Mouse (Mus musculus) bone marrow, adult 2 months (tissue): ENCODE data around the gene Tnpo3. TPM values are rescaled to one million over a fixed set of nuclear protein-coding genes. Genes with fewer than 3 reads are reported as not detected.

Experiments
- H3K27ac ChIP-seq: fragments of 200-500 bp; 2 replicates; pipeline ENCODE4 v1.5.1; 2012; ENCODE audit warnings: low read depth, mild to moderate bottlenecking, control low read depth, inconsistent platforms, low read length; ENCODE audit not compliant: control insufficient read depth, poor library complexity, insufficient read depth
- H3K4me1 ChIP-seq: fragments of 200-500 bp; 2 replicates; pipeline ENCODE4 v1.6.1; 2011; ENCODE audit warnings: low read length; ENCODE audit not compliant: control insufficient read depth, insufficient read depth
- H3K4me3 ChIP-seq: fragments of 200-500 bp; replicated peaks from 2 replicates; pipeline ENCODE3; 2011; ENCODE audit warnings: mild to moderate bottlenecking, low read depth, low read length, control low read depth; ENCODE audit not compliant: control insufficient read depth
- CTCF ChIP-seq: fragments of 200-500 bp; IDR thresholded peaks from 2 replicates; pipeline ENCODE4 v1.5.1; 2011; ENCODE audit warnings: low read length, control low read depth; ENCODE audit not compliant: control insufficient read depth, insufficient read depth
- POLR2A ChIP-seq: fragments of 200-500 bp; IDR thresholded peaks from 2 replicates; pipeline ENCODE4 v1.6.1; 2011; ENCODE audit warnings: low read depth, mild to moderate bottlenecking, control low read depth, low read length, borderline replicate concordance; ENCODE audit not compliant: control insufficient read depth
- WGBS: fragments of 180-500 bp; shearing (Covaris S2); methylation state at CpG from one replicate; pipeline ENCODE4 v1.1.7; 2018; 5-methylcytosine and 5-hydroxymethylcytosine counted together
- polyA plus RNA-seq: library from polyadenylated mRNA; stranded (reverse); fragments of >200 nt; gene quantifications from 2 replicates; pipeline ENCODE4 v1.2.4, GENCODE M21; 2011; ENCODE audit warnings: low replicate concordance; ENCODE audit not compliant: missing spikeins, insufficient read depth, insufficient read length

The Tnpo3 gene
- polyA plus RNA-seq, result 22.1 and 33.0 TPM in 2 replicates

GRCm38 (mm10) chr6:29609111-29610019, at the start of gene Tnpo3:
Tnpo3 (minus strand) TSS chr6:29609887.
- H3K4me1 ChIP-seq, result no peaks in the 10 kb centered on the region
- WGBS, result under 1% methylated on average over 67 of the region's 67 CpGs

GRCm38 (mm10) chr6:29658626-29659475, 49.2 kb upstream of the Tnpo3 start:
- H3K27ac ChIP-seq, result no peak overlapping the region
- no peaks in the 10 kb centered on the region for H3K4me1 ChIP-seq
- TF ChIP-seq CTCF, result no peak
- no peak for TF ChIP-seq POLR2A
- 89% methylated on average over 3 of the region's 3 CpGs for WGBS
- H3K4me3 ChIP-seq, result no peak overlapping the region

More at GRCm38 (mm10) chr6:29609111-29610019, at the start of gene Tnpo3:
- H3K4me3 ChIP-seq, result peak within 1 kb of the TSS; percentile 94
- peak within 1 kb of the TSS; percentile 82 for H3K27ac ChIP-seq
- TF ChIP-seq CTCF (no peak), POLR2A (peak; percentile 60; the same call in 1 of the 2 replicates)

- H3K4me1 ChIP-seq, result no peaks in the 10 kb centered on the region
- no peak overlapping the region for H3K27ac ChIP-seq
- TF ChIP-seq POLR2A (no peak), CTCF (no peak)
These were observed 43.6 kb upstream of the Tnpo3 start for GRCm38 (mm10) chr6:29653271-29653670.

GRCm38 (mm10) chr6:29650170-29650549, 40.5 kb upstream of the Tnpo3 start:
- WGBS, result 18% methylated on average over 10 of the region's 10 CpGs
- no peak overlapping the region for H3K27ac ChIP-seq
- TF ChIP-seq POLR2A (no peak), CTCF (no peak)
- H3K4me1 ChIP-seq, result no peaks in the 10 kb centered on the region
- H3K4me3 ChIP-seq, result no peak overlapping the region

More at GRCm38 (mm10) chr6:29653271-29653670, 43.6 kb upstream of the Tnpo3 start:
- no peak overlapping the region for H3K4me3 ChIP-seq

- WGBS, result 28% methylated on average over 14 of the region's 14 CpGs
- Histone ChIP-seq H3K27ac (no peak overlapping the region), H3K4me3 (no peak overlapping the region), H3K4me1 (no peaks in the 10 kb centered on the region)
- TF ChIP-seq CTCF (peak; percentile 98), POLR2A (0 out of 2 replicates have a peak, but pooled peaks have one; percentile 17)
These were observed 39.9 kb upstream of the Tnpo3 start for GRCm38 (mm10) chr6:29649494-29650169.

- WGBS, result 80% methylated on average over 4 of the region's 4 CpGs
- H3K4me3 ChIP-seq, result no peak overlapping the region
- no peak overlapping the region for H3K27ac ChIP-seq
- TF ChIP-seq POLR2A (no peak), CTCF (no peak)
- no peaks in the 10 kb centered on the region for H3K4me1 ChIP-seq
These were observed 32.1 kb upstream of the Tnpo3 start for GRCm38 (mm10) chr6:29641816-29642215.

GRCm38 (mm10) chr6:29639580-29640419, 30.1 kb upstream of the Tnpo3 start:
- H3K27ac ChIP-seq, result no peak overlapping the region
- TF ChIP-seq CTCF (no peak), POLR2A (no peak)
- H3K4me1 ChIP-seq, result no peaks in the 10 kb centered on the region
- no peak overlapping the region for H3K4me3 ChIP-seq
- 56% methylated on average over 7 of the region's 7 CpGs for WGBS
